Mouse (Mus musculus) cerebellum, adult 2 months (tissue): Measurements from ENCODE around the gene Ocel1. TPM values are rescaled to one million over a fixed set of nuclear protein-coding genes. Genes with fewer than 3 reads are reported as not detected.

Experiments used
- DNase-seq, 2 experiments: peaks; one replicate each; pipeline ENCODE4 v3.0.0; 2021
- H3K27ac ChIP-seq: fragments of 200-500 bp; 2 replicates; pipeline ENCODE4 v1.5.1; 2012; ENCODE audit warnings: low read length, control low read depth, inconsistent platforms; ENCODE audit not compliant: insufficient read depth
- H3K27me3 ChIP-seq: fragments of 200-500 bp; 2 replicates; pipeline ENCODE4 v1.6.1; 2012; ENCODE audit warnings: inconsistent platforms, mild to moderate bottlenecking, low read length, moderate library complexity; ENCODE audit not compliant: control insufficient read depth, insufficient read depth
- H3K4me1 ChIP-seq: fragments of 200-500 bp; 2 replicates; pipeline ENCODE4 v1.6.1; 2011; ENCODE audit warnings: low read length; ENCODE audit not compliant: control insufficient read depth, insufficient read depth
- H3K4me3 ChIP-seq: fragments of 200-500 bp; replicated peaks from 2 replicates; pipeline ENCODE3; 2011; ENCODE audit warnings: mild to moderate bottlenecking, low read depth, low read length, control low read depth; ENCODE audit not compliant: insufficient read depth
- CTCF ChIP-seq: fragments of 200-500 bp; IDR thresholded peaks from 2 replicates; pipeline ENCODE4 v1.5.1; 2011; ENCODE audit warnings: low read depth, mild to moderate bottlenecking, control low read depth, low read length, moderate library complexity, borderline replicate concordance; ENCODE audit not compliant: insufficient read depth
- POLR2A ChIP-seq: fragments of 200-500 bp; IDR thresholded peaks from 2 replicates; pipeline ENCODE4 v1.6.1; 2011; ENCODE audit warnings: low read length, control low read depth, borderline replicate concordance; ENCODE audit not compliant: insufficient read depth
- WGBS: fragments of 180-500 bp; shearing (Covaris S2); methylation state at CpG from one replicate; pipeline ENCODE4 v1.1.7; 2018; 5-methylcytosine and 5-hydroxymethylcytosine counted together
- polyA plus RNA-seq: library from polyadenylated mRNA; depleted of rRNA; stranded (reverse); fragments of >200 nt; gene quantifications from 2 replicates; pipeline ENCODE4 v1.2.3, GENCODE M21; 2012

The Ocel1 gene
- polyA plus RNA-seq, 1 experiment = 7.3 TPM

- TF ChIP-seq CTCF (no peak), POLR2A (no peak)
These were observed 30.4 kb downstream of the Ocel1 start for GRCm38 (mm10) chr8:71401454-71401853.

DNA sequence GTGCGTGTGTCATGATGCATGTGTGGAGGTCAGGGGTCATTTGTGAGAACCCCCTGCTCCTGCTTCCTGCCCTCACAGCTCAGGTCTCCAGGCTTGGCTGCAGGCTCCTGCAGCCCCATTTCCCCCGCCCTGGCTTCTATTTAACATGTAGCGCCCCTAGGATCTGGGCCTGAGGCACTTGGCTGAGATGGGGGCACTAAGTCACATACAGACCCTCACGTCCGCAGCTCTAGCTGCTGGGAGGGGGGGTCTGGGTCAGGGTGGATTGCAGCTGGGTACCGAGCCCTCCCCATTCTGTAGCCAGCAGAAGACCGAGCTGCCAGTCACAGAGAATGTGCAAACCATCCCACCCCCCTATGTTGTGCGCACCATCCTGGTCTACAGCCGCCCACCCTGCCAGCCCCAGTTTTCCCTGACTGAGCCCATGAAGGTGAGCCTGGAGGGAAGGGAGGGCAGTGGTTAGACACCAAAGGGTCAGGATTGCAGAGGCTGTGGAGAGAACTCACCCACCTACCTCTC is 31.4 kb downstream of the Ocel1 start:
- Histone ChIP-seq H3K4me1 (0 out of 2 replicates have a peak, but pooled peaks cover 5% of the 10 kb centered on the region), H3K27ac (no peak overlapping the region), H3K27me3 (no peaks in the 10 kb centered on the region), H3K4me3 (no peak overlapping the region)
- no peak for TF ChIP-seq POLR2A
- WGBS = 84% methylated on average over 9 of the region's 9 CpGs
- DNase-seq = no peak

More at GRCm38 (mm10) chr8:71401454-71401853, 30.4 kb downstream of the Ocel1 start:
- 0 out of 2 replicates have a peak, but pooled peaks cover 5% of the 10 kb centered on the region for H3K4me1 ChIP-seq
- H3K4me3 ChIP-seq = no peak overlapping the region
- DNase-seq = no peak
- H3K27me3 ChIP-seq = no peaks in the 10 kb centered on the region
- no peak overlapping the region for H3K27ac ChIP-seq

DNA sequence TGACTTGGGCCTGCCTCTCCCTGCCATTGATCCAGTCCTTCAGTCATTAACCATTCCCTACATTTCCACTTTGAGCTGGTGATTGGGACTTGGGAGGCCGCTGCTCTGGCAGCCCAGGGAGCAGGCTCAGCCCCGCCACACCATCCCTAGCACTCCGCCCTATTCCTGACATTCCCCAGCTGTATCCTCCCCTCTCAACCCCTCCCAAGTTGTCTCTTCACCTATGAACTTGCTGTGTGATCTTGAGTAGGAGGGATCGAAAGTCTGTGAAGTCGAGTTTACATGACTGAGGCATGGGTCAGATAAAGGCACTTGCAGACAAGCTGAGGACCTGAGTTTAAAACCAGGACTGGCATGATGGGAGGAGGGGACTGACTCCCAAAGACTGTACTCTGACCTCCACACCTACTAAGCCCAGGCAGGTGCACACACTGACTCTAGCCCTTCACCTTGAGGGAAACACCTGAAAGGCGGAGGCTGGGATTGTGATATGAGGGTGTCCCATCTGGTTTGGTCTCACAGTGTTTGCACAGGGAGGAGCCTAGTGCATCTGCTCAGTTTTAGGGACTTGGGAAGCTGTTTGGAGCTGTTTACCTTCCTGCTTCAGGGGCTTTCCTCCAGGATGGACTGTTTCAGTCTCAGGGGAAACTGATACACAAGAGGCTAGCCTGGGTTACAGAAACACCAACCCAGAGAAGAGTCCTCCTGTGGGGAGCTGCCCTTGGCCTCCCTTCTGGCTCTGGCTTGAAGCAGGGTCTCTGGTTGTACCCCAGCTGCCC is 32.2 kb downstream of the Ocel1 start:
- 91% methylated on average over 6 of the region's 6 CpGs for WGBS
- Histone ChIP-seq H3K4me1 (0 out of 2 replicates have a peak, but pooled peaks cover 3% of the 10 kb centered on the region), H3K4me3 (no peak overlapping the region), H3K27me3 (no peaks in the 10 kb centered on the region), H3K27ac (no peak overlapping the region)
- no peak for TF ChIP-seq CTCF
- TF ChIP-seq POLR2A = no peak
- no peak for DNase-seq

GRCm38 (mm10) chr8:71404011-71404410 is 32.9 kb downstream of the Ocel1 start:
- no peaks in the 10 kb centered on the region for H3K27me3 ChIP-seq
- WGBS = 83% methylated on average over 8 of the region's 8 CpGs
- no peak overlapping the region for H3K27ac ChIP-seq
- no peak for DNase-seq
- H3K4me1 ChIP-seq = 0 out of 2 replicates have a peak, but pooled peaks cover 3% of the 10 kb centered on the region
- TF ChIP-seq CTCF (no peak), POLR2A (no peak)
- no peak overlapping the region for H3K4me3 ChIP-seq

- peak in 1 of 2 experiments; percentile 45 for DNase-seq
- 0 out of 2 replicates have a peak, but pooled peaks have one; percentile 5 for TF ChIP-seq POLR2A
- TF ChIP-seq CTCF = no peak
- no peaks in the 10 kb centered on the region for H3K27me3 ChIP-seq
- 36% methylated on average over 9 of the region's 9 CpGs for WGBS
- H3K27ac ChIP-seq = no peak overlapping the region
- 0 out of 2 replicates have a peak, but pooled peaks cover 3% of the 10 kb centered on the region for H3K4me1 ChIP-seq
- no peak overlapping the region for H3K4me3 ChIP-seq
These were observed 33.9 kb downstream of the Ocel1 start for GRCm38 (mm10) chr8:71404951-71405351.

DNA sequence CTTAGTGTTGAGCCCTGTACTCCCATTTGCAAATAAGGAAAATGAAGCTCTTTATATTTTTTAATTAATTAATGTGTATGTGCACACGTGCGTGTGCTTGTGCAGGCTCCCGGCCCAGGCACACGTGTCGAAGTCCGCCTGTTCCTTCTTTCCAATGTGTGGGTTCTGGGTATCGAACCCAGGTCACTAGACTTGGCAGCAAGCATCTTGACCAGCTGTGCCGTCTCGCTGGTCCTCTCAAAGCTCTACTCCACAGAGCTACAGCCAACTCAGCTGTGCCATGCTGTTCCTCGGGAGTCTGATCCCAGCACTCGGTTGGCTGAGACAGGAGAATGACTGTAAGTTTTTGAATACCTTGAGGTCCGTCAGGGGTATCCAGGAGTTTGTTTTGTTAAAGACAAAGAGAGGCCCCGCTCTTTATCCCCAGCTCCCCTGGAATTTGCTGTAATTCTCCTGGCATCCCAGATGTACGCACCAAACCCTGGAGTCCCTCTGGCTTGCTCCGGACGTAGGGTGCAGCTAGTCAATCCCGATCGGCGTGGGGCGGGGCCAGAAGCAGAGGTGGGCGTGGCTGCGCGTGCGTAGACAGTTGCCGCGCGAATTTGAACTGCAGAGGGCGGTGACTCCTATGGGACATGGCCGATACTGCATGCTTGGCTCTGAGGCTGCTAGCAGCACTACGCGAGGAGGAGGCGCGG is 34.5 kb downstream of the Ocel1 start, which contains the start of gene Ankle1:
Gene Ankle1 (plus strand): TSS at position 610 of the 698 bp plus-strand sequence.
- 12% methylated on average over 33 of the region's 33 CpGs for WGBS
- no peak within 1 kb of the TSS for H3K27ac ChIP-seq

DNA sequence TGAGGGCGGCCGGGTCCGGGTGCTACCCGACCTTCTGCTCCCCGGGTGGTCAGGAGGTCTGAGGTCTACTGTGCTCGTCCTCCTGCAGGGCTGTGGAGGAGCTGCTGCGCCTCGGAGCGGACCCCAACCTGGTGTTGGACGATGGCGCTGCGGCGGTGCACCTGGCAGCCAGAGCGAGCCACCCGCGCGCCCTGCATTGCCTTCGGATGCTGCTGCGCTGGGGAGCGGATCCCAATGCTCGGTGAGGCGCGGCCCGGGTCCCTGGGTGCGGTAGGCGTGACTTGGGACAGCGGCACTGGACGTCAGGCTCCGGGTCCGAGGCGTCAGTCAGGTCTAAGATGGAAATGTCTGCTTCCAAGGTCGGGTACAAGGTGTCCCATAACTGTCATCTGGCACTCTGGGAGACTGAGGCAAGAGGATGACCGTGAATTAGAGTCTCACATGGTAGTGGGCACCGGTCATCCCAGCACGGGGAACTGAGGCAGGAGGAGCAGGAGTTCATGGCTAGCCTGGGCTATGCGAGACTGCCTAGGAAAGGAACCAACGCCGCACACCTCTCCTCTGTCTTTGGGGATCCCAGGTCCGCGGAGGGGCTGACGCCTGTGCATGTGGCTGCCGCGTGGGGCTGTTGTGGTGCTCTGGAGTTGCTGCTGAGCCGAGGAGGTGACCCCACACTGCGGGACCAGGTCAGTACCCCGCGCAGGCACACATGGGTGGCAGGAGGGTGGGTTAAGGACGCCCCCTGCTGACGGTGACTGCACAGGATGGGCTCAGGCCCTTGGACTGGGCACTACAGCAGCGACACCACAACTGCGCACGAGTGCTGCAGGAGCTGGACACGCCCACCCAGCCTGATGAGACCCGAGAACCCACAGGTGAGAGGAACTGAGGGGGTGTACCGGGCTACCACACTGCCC is 35.3 kb downstream of the Ocel1 start:
- Histone ChIP-seq H3K4me1 (0 out of 2 replicates have a peak, but pooled peaks cover 3% of the 10 kb centered on the region), H3K27ac (no peak overlapping the region), H3K4me3 (peak overlapping the region; percentile 1), H3K27me3 (no peaks in the 10 kb centered on the region)
- peak; percentile 37 to 51 for DNase-seq
- TF ChIP-seq POLR2A (no peak), CTCF (peak; percentile 59; the same call in 1 of the 2 replicates)
- under 1% methylated on average over 55 of the region's 55 CpGs for WGBS

More for the DNA sequence above, 34.5 kb downstream of the Ocel1 start, which contains the start of gene Ankle1:
- H3K4me3 ChIP-seq = peak within 1 kb of the TSS; percentile 49
- H3K4me1 ChIP-seq = 0 out of 2 replicates have a peak, but pooled peaks cover 3% of the 10 kb centered on the region
- peak; percentile 88 to 95 for DNase-seq
- peak; percentile 56 for TF ChIP-seq CTCF
- TF ChIP-seq POLR2A = peak; percentile 33; the same call in 1 of the 2 replicates
- no peaks in the 10 kb centered on the region for H3K27me3 ChIP-seq
